Mouse (Mus musculus) yolk sac, embryonic 10.5 days (tissue): ENCODE data around the gene Sdhd.
"Not testable (repeated sequence)": the region's sequence is repeated elsewhere in the genome, so short reads cannot be mapped to it uniquely, and the experiment has no call there.

Source experiments
- DNase-seq: peaks from one replicate; pipeline ENCODE4 v3.0.0-alpha.2; 2017; ENCODE audit warnings: low spot score

Sdhd gene

DNA sequence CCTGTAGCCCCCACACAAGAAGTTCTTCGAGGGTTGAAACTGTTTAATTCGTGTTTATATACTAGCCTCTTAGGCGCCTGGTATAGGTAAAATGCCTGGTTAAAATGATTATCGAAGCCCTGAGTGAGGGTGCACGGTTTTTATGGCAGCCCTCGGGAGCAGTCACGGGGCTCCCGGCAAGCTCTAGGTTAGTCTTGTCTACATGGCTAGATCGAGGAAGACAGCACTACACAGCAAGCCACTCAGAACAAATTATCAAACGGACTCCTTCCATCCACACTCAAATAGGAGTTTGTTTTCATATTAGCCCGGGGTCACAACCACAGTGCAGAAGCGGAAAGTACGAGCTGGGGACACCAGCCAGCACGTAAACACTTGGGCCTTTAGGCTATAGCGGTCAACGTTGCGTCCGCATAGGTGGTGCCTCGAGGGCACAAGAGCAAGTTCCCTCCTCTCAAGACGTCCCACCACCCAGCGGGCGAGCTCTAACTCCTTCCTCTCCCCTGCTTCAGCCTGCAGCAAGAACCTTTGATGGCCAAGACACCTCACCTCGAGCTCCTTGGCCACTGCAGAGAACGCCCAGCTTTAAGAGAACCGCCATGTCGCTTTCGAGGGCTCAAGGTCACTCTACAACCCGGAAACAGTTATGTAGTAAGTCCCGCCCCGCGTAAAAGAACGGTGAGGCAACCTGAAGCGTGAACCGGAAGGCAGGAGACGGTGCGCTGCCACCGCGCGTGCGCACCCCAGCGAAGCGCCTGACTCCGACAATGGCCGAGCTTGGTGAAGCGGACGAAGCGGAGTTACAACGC, at the start of gene Sdhd, which contains the start of gene Timm8b:
Gene Sdhd (minus strand): TSS at position 624 of the 809 bp plus-strand sequence.
Gene Timm8b (plus strand): TSS at position 722 of the 809 bp plus-strand sequence.
- peak; percentile 94 for DNase-seq

DNA sequence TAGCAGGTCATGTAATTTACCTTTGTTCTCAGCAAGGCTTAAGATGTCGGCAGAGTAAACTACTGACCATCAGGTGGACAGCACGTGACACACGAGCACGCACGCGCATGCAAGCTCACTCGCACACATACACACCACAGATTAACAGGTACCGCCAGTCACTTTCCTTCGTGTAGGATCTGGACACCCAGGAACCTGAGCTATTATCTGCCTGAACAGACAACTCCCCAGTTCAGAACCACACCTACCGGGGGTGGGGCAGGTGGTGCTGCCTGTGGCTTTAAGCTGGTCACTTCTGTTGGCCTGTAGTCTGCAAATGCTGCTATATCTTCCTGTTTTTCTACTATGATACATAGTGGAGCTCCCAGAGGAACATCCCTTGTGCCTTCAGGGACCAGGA, 46.9 kb upstream of the Sdhd start:
- DNase-seq, result peak; percentile 12

DNA sequence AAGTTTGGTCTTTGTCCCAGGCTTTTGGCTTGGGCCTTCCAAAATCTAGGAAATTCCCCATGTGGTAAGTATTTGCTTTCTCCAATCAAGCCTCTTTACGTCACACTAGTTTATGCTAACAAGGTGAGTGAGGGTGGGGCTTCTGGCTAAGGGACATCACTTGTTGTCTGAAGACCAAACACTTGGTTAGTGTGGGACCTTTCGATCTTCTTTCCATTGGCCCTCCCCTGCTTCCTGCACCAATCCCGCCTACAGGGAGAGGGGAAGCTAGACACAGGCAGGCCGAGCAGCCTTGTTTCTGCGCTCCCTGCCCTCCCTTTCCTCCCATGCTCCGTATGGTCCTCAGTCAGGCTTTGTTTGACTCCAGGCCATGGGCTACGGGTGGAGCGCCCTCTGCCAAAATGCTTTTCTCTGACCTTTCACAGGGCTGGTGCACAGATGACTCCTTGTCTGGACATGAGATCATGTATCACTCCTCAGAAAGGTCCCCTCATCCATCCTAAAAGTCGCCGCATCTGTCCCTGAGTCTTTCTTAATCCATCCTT, 43.3 kb upstream of the Sdhd start:
- DNase-seq, result no peak

DNA sequence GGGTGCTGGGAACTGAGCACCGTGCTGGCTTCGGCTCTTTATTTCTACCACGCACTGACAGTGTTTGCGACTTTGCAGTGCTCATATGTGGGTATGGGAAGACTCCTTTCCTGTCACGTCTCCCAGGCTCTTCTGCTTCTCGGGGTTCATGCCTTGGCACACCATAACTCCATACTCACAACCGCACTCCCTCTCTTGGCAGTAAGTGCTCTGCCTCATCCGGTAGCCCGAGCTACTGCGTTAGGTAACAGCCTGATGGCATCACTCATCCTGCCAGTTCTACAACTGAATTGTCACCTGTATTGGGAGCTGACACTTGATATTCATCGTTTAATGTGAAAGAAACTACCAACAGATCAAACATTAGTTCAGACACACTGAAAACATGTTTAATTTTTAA, 30.7 kb upstream of the Sdhd start:
- DNase-seq, result no peak

DNA sequence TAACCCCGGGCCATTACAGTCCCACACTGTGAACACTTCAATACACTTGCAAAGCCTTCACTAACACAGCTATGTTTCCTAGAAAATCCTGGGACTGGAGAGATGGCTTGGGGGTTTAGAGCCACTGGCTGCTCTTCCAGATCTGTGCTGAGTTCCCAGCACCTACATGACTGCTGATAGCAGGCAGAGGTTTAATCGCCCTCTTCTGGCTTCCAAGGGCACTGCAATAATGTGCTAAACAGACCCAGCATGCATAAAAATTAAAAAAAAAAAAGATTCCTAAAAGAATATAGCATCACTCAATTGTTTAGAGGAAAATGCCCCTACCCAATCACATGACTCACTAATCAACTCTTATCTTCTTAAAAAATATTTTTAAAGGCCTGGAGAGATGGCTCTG, 29.4 kb upstream of the Sdhd start:
- DNase-seq, result no peak

DNA sequence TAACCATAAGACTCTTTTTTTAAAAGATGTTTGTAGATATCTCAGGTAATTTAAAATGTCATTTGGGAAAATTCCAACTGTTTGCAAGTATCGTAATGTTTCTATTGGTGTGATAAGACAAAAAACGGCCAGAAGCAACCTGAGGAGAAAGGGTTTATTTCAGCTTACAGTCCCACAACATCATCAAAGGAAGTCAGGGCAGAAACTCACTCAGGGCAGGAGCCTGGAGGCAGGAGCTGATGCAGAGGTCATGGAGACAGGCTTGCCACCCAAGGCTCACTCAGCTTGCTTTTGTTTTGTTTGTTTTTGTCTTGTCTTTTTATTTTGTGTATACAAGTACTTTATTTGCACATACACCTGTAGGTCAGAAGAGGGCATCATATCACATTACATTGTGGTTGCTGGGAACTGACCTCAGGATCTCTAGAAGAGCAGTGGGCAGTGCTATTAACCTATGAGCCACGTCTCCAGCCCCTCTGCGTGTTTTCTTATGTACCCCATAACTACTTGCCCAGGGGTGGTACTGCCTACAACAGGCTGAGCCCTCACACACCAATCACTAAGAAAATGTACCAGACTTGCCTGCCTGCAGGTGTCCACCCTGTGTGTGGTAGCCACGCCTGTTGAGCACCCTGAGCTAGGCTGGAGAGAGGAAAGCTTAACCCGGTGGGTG, 28.5 kb upstream of the Sdhd start:
- DNase-seq, result no peak

DNA sequence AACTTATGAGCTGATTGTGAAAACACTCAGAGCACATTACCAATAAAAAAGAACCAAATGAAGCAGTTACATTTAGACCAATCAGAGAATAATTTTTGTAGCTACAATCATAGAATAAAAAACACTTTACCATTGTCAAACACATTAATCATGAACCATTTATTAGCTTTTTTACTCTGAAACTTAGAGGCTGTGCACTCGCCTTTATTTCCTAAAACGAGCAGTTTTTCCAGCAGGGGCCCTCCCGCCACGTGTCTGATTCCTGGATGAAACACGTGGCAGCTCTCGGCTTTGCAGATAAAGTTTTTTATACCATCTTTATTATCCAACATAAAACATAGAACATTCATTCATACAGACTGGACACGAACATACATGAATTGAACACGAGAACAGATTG, 27.3 kb upstream of the Sdhd start:
- DNase-seq, result not testable (repeated sequence)

DNA sequence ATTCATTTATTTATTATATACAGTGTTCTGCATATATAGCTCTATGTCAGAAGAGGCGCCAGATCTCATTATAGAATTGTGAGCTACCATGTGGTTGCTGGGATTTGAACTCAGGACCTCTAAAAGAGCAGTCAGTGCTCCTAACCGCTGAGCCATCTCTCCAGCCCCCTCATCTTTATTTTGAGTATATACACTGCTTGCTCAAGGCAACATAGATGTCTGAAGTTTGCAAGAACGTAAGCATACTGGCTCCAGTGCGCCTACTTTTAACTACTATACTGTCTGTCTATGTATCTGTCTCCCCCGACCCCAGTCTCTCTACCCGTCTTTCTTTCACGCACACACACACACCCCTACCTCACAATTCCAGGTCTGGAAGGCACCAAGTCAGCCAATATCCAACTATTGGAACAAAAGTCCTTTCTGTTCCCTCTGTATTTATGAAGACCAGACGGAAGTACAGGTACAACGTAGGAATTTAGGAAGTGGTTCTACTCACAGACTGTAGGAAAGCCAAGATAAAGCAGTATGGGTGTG, 14.2 kb upstream of the Sdhd start:
- no peak for DNase-seq

DNA sequence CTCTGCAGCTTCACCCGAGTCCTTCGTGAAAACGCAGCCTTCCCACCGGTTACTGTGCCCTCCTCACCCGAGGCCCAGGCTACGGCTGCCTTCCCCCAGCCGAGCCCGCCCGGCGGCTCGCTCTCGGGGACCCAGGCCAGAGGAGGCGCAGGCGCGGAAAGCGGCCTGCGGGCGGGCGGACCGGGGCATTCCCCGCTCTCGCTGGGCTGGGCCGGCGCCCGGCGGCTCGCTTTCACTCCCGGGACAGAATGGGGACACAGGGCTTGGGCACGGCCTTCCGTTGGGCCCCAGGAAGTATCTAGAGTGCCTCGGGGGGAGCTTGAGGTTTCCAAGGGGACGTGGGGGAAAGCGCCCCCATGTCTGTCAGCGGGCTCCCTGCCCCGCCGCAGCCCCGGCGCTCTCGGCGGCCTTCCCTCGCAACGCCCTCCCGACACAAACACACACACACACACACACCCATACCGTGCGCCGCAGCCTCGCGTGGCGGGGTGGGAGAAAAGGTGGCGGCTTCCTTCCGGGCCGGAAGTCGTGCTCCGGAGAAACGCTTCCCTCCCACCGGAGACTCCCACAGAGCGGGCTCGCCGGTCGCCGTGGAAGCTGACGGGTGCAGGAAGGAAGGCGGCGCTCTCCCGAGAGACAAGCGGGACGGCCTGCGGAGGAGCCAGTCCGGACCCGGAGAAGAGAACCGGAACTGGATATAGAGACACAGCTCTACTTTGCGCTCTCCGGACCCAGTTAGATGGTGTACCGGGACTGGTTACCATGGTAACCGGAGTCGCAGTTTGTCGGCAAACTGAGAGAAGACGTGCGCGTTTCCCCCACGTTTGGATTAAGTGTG, 13.4 kb upstream of the Sdhd start, which contains the start of the genes Pih1d2 and Nkapd1:
Gene Pih1d2 (plus strand): TSS at position 556 of the 838 bp plus-strand sequence.
Gene Nkapd1 (minus strand): TSS at position 699 of the 838 bp plus-strand sequence.
- peak; percentile 90 for DNase-seq

DNA sequence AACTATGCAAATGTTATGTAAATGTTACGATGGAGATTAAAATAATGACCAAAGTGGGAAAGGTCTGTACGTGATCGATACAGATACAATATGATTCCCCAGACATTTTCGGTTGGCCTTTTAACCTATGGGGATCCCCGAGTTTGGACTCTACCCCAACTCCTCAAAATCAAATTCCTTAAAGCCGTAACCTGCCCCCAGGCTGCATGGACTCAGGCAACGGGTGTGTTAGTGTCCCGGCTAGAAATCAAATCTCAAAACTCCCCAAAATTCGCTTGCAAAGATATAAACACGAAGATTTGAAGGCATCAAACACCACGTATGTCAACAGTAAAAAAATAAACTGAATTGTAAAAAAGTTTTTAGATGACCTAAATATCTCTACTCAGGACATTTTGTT, 12.5 kb upstream of the Sdhd start:
- no peak for DNase-seq

DNA sequence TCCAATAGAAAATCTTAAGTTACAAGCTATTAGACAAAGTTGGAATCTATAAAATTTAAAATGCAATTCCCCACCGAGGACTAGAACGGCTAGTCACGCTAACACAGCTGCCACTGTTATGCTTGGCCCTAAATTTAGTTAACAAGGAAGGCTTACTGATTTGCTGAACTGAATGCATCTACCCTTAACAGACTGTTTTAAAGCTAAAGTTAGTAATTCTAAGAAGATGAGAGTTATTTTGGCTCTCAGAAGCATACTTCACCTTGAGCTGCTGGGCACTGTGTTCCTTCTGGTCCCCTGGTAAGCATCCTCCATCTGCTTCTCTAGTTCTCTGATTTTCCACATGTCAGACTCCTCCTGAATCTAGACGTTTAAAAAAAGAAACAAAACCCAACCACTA, 8.5 kb upstream of the Sdhd start:
- no peak for DNase-seq

DNA sequence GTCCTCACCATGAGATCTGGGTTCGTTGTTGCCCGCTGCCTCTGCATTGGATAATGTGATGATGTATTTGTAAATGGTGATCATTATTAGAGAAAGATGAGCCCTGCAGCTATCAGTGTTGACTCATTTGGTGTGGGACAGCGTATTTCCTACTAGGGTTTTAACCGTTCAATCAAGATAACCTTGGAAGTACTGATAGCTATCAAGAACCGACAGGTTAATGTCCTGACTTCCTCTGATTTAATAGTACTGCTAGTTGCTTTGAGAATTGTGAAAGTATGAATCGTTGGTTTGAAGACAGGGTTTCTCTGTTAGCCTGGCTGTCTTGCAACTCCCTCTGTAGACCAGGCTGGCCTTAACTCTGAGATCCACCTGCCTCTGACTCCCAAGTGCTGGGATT, 726 bp upstream of the Sdhd start:
- DNase-seq, result no peak

DNA sequence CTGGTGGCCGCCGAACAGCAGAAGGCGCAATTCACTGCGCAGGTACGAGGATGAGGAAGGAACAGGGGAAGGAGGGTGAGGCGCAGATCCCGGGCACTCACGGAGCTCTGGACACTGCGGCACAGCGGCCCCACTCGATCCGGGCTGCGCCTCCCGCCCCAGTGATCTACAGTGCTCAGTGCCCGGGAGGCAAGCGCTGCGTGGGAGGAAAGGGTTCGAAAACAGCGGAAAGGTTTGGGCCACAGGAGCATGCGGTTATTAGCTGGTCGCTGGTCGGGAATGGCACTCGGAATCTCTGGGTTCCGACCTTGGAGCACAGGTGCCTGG, 349 bp upstream of the Sdhd start:
- no peak for DNase-seq

DNA sequence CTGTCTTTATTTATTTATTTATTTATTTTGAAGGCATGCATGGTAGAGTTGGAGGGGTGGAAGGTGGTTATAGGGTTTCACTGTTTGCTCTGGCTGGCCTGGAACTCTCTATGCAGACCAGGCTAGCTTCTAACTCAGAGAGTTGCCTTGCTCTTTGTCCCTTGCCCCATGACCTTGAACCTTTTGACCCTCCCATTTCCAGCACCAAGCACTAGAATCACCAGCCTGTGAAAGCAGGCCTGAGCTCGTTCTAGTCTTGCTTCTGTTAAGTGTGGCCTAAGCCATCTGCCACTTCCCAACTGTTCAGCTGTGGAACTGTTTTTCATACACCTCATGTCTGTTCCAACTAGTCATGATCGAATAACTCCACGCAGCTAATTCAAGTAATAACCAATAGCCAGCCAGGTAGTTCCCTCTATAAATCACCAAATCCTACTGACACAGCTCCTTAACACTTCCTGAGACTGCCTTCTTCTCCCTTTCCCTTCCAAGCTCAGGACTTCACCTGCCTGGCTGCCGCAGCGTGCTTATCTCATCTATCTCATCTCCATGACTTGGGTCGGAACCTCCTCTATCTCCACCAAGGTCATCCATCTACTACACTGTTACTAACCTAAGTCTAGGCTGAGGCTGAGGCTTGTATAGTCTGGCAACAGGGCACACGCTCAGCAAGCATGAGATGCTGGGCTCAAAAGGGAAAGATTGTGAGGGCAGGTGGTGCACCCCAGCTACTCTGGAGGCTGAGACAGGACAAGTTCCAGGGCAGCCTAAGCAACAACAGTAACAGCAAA, 1.4 kb downstream of the Sdhd start:
- DNase-seq, result peak; percentile 63

DNA sequence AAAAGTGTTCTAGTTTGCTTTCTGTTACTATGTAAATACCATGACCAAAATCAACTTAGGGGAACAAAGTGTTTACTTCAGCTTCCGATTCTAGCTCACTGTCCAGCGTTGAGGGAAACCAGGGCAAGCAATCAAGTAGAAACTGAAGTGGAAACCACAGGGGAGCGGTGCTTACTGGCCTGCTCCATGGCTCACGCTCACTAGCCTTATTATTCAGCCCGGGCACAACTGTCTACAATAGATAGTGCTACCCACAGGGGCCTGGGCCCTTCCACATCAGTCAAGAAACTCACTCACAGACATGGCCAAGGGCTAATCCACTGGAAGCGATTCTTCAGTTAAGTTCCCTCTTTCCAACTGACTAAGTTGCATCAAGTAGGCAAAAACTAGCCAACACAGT, 2.1 kb downstream of the Sdhd start:
- DNase-seq, result no peak

DNA sequence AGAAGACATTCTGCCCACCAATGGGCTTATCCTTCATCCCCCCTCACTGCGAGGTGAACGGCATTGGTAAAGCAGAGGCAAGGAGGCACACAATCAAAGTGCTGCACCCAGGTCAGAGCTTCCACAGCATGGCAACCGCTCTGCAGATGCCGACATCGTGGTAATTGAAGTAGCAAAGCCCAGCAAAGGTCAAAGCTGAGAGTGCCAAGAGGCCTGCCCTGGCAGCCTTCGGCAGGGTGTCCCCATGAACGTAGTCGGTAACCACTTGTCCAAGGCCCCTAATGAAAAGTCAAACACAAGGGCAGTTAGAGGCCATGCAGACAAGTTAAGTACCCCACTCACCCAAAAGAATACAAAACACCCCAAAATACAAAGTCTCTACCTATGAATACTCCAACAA, 6.6 kb downstream of the Sdhd start:
- DNase-seq, result no peak

DNA sequence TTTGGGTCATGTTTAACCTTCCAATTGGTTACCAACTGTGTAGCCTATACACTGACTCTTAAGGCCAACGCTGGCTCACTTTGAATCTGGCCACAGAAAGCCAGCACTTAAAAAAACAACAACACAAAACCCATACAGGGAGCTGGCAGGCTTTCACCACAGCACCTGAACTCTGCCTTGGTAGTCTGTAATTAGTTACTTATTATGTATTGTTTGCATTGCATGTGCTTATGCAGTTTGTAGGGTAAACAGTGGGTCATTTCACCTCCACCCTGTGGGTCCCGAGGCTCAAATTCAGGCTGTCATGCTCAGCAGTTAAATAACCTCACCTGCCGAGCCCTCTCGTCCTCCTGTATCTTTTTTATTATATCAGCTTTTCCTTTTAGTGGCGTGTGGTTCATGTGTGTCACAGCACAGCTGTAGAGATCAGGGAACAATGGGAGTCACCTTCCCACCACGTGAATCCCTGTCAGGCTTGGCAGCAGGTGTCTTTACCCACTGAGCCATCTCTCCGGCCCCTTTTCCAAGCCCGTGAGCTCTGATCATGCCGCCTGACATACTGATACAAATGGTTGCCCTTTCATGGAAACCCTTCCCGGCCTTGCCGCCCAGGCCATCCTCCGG, 8.7 kb downstream of the Sdhd start:
- peak; percentile 70 for DNase-seq

DNA sequence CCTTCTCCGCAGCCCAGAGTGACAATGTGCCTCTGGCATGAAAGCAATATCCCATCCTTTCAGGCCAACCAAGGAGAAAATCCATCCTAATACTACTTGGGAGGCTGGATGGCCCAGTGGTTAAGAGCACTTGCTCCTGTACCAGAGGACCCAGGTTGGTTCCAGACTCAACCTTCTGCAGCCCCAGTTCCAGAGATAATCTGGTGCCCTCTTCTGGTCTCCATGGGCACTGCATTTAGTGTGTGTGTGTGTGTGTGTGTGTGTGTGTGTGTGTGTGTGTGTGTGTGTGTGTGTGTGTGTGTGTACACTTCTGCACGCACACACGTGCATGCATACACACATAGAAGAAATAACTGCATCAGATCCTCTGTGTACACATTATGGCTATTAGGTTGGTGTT, 10.1 kb downstream of the Sdhd start:
- no peak for DNase-seq

DNA sequence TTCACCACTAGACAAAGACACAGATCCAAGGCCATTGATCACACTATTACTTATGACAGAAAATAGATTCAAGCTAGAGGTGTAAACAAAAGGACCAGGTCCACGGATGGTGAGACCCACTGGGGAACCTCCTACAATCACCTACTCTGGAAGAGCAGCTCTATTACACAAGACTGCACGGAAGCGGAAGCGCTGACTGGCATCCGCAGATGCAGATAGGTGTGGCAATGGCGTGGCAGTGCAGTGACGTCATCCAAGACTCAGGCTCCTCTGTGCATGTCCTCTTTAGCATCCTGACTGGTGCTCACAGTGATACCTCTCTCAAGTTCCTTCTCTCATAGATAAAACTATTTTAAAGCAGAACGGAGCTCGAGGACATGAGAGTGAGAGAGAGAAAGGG, 10.7 kb downstream of the Sdhd start:
- no peak for DNase-seq

DNA sequence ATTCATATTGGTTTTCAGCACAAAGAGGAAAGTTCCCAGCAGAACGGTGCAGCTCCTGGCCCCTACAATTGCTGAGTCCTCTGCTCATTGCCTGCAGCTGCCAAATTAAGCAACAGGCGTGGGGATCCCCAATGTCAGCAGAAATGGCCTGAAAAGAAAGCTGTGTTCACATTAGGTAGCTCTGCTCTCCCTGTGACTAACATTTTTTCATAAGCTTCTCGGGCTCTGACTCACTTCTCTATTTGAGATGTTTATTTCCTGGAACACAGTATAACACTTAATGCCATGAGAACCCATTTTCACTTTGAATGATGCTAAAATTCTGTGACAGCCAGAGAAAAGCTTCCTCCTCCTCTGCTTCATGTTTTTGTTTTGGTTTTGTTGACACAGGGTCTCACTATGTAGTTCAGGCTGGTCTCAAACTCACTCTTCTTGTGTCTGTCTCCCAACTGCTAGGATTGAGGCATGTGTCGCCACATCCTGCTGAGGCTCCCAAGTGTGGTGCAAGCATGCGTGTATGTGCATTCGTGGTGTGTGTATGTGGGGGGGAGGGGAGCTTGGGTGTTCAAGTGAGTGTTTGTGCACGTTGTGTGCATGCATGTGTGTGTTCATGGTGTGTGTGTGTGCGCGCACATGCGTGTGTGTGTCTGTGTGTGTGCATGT, 12.6 kb downstream of the Sdhd start:
- no peak for DNase-seq
